Mouse (Mus musculus) ES-E14 (cell line): ENCODE measurements around the gene Klhl2. TPM values are rescaled to one million over a fixed set of nuclear protein-coding genes. Genes with fewer than 3 reads are reported as not detected.

Experiments used
- DNase-seq: peaks from one replicate; pipeline ENCODE4 v3.0.0-alpha.2; 2013; ENCODE audit warnings: low read depth, low spot score
- H3K27ac ChIP-seq: 2 replicates; pipeline ENCODE4 v1.5.1; 2012; ENCODE audit warnings: low read depth, mild to moderate bottlenecking, low read length, moderate library complexity, mixed read lengths; ENCODE audit not compliant: poor library complexity, insufficient read depth, severe bottlenecking
- H3K36me3 ChIP-seq: 2 replicates; pipeline ENCODE4 v1.6.1; 2012; ENCODE audit warnings: mild to moderate bottlenecking, low read length, moderate library complexity, mixed read lengths; ENCODE audit not compliant: control insufficient read depth, poor library complexity, insufficient read depth, severe bottlenecking
- H3K4me1 ChIP-seq, 2 experiments: fragments of 150-350 bp in 1 of 2; sonication (generic) in 1 of 2; 2 replicates each; pipeline ENCODE4 v1.6.1; 2012; ENCODE audit warnings: low read length in 2 of 2, mild to moderate bottlenecking in 1 of 2, mixed read lengths in 1 of 2; ENCODE audit not compliant: control insufficient read depth in 2 of 2, insufficient read depth in 2 of 2, poor library complexity in 1 of 2
- H3K4me3 ChIP-seq, 2 experiments: fragments of 150-350 bp in 1 of 2; sonication (generic) in 1 of 2; 2 replicates each; pipeline ENCODE4 v1.5.1; 2012; ENCODE audit warnings: low read length in 2 of 2, low read depth in 1 of 2, mild to moderate bottlenecking in 1 of 2, mixed read lengths in 1 of 2; ENCODE audit not compliant: insufficient read depth in 1 of 2, poor library complexity in 1 of 2, severe bottlenecking in 1 of 2
- H3K9ac ChIP-seq: 2 replicates; pipeline ENCODE4 v1.6.1; 2012; ENCODE audit warnings: low read depth, mild to moderate bottlenecking, low read length, mixed read lengths; ENCODE audit not compliant: poor library complexity, insufficient read depth, severe bottlenecking
- H3K9me3 ChIP-seq: fragments of 150-350 bp; sonication (generic); 2 replicates; pipeline ENCODE4 v1.6.1; 2012; ENCODE audit warnings: low read depth, mild to moderate bottlenecking, low read length; ENCODE audit not compliant: control insufficient read depth, insufficient read depth
- CHD2 ChIP-seq: IDR thresholded peaks from 2 replicates; pipeline ENCODE4 v1.6.1; 2014; ENCODE audit warnings: mild to moderate bottlenecking, low read depth, low read length, inconsistent platforms
- HCFC1 ChIP-seq: IDR thresholded peaks from 2 replicates; pipeline ENCODE4 v1.6.1; 2012; ENCODE audit warnings: low read length, inconsistent platforms, borderline replicate concordance; ENCODE audit not compliant: insufficient read depth
- MAFK ChIP-seq: IDR thresholded peaks from 2 replicates; pipeline ENCODE4 v1.6.1; 2014; ENCODE audit warnings: mild to moderate bottlenecking, low read depth, low read length, inconsistent platforms; ENCODE audit not compliant: insufficient read depth
- ZC3H11A ChIP-seq: IDR thresholded peaks from 2 replicates; pipeline ENCODE4 v1.6.1; 2012; ENCODE audit warnings: low read depth, mild to moderate bottlenecking, inconsistent platforms, low read length, borderline replicate concordance
- ZNF384 ChIP-seq: IDR thresholded peaks from 2 replicates; pipeline ENCODE4 v1.6.1; 2012; ENCODE audit warnings: low read depth, low read length, inconsistent platforms
- in situ Hi-C, 2 experiments: fragments of 600-800 bp; cut with MboI; formaldehyde crosslinking; loops; one replicate each; pipeline ENCODE4 v1.15.1; 2025; ENCODE audit warnings: low sequenced_read_pairs in 2 of 2, inconsistent platforms in 1 of 2; ENCODE audit not compliant: unreplicated experiment in 2 of 2
- total RNA-seq: library from RNA; depleted of rRNA; stranded (reverse); fragments of 300-350 nt; gene quantifications from 2 replicates; pipeline ENCODE4 v1.2.3, GENCODE M21; 2012

Klhl2 gene
- total RNA-seq, 1 experiment, result 16.3 TPM

GRCm38 (mm10) chr8:64746215-64747058 lies 103.4 kb downstream of the Klhl2 start:
- no peak for TF ChIP-seq ZNF384
- TF ChIP-seq CHD2, result no peak
- TF ChIP-seq MAFK, result no peak
- no peak for TF ChIP-seq HCFC1
- TF ChIP-seq ZC3H11A, result no peak
- H3K9me3 ChIP-seq, result no peaks in the 10 kb centered on the region
- no peak overlapping the region for H3K4me3 ChIP-seq
- H3K4me1 ChIP-seq, result no peaks in the 10 kb centered on the region
- no peak overlapping the region for H3K27ac ChIP-seq
- DNase-seq, result no peak
- in situ Hi-C loops, result no loop called here
- peaks cover 2% of the 10 kb centered on the region; the same call in 1 of the 2 replicates for H3K36me3 ChIP-seq
- no peak overlapping the region for H3K9ac ChIP-seq

GRCm38 (mm10) chr8:64740547-64741211 lies 109.1 kb downstream of the Klhl2 start:
- Histone ChIP-seq H3K4me1 (no peaks in the 10 kb centered on the region), H3K36me3 (peaks cover 2% of the 10 kb centered on the region; the same call in 1 of the 2 replicates), H3K9me3 (no peaks in the 10 kb centered on the region), H3K27ac (no peak overlapping the region), H3K9ac (no peak overlapping the region), H3K4me3 (no peak overlapping the region)
- no peak for DNase-seq
- TF ChIP-seq ZNF384, result no peak
- no peak for TF ChIP-seq CHD2
- no peak for TF ChIP-seq HCFC1
- no peak for TF ChIP-seq ZC3H11A
- in situ Hi-C loops, result no loop called here

GRCm38 (mm10) chr8:64738916-64739315 lies 110.9 kb downstream of the Klhl2 start:
- no peak for TF ChIP-seq MAFK
- no peak for TF ChIP-seq CHD2
- TF ChIP-seq ZC3H11A, result no peak
- no peak for TF ChIP-seq ZNF384
- no peak for TF ChIP-seq HCFC1
- in situ Hi-C loops, result no loop called here
- Histone ChIP-seq H3K36me3 (no peaks in the 10 kb centered on the region; the same call in 1 of the 2 replicates), H3K4me1 (peaks cover 2 to 5% of the 10 kb centered on the region in 2 experiments; a peak in 2 of 4 replicates), H3K4me3 (no peak overlapping the region), H3K9ac (no peak overlapping the region), H3K9me3 (no peaks in the 10 kb centered on the region), H3K27ac (no peak overlapping the region)
- DNase-seq, result no peak

- Histone ChIP-seq H3K4me3 (no peak overlapping the region), H3K9ac (no peak overlapping the region), H3K36me3 (no peaks in the 10 kb centered on the region; the same call in 1 of the 2 replicates), H3K27ac (no peak overlapping the region), H3K9me3 (no peaks in the 10 kb centered on the region), H3K4me1 (peaks cover 3 to 5% of the 10 kb centered on the region in 2 experiments; a peak in 3 of 4 replicates)
- no peak for DNase-seq
- TF ChIP-seq CHD2 (no peak), ZNF384 (no peak)
- in situ Hi-C loops, result no loop called here
These were observed 113.0 kb downstream of the Klhl2 start for GRCm38 (mm10) chr8:64736767-64737323.
